Mouse (Mus musculus): Measurements from ENCODE around the gene 2900011O08Rik. TPM values are rescaled to one million over a fixed set of nuclear protein-coding genes. Genes with fewer than 3 reads are reported as not detected.
A peak's percentile ranks its signal among the peaks of the same experiment; 100 is the strongest.

The 2900011O08Rik gene
- polyA plus RNA-seq, 1 experiment, result not detected

DNA sequence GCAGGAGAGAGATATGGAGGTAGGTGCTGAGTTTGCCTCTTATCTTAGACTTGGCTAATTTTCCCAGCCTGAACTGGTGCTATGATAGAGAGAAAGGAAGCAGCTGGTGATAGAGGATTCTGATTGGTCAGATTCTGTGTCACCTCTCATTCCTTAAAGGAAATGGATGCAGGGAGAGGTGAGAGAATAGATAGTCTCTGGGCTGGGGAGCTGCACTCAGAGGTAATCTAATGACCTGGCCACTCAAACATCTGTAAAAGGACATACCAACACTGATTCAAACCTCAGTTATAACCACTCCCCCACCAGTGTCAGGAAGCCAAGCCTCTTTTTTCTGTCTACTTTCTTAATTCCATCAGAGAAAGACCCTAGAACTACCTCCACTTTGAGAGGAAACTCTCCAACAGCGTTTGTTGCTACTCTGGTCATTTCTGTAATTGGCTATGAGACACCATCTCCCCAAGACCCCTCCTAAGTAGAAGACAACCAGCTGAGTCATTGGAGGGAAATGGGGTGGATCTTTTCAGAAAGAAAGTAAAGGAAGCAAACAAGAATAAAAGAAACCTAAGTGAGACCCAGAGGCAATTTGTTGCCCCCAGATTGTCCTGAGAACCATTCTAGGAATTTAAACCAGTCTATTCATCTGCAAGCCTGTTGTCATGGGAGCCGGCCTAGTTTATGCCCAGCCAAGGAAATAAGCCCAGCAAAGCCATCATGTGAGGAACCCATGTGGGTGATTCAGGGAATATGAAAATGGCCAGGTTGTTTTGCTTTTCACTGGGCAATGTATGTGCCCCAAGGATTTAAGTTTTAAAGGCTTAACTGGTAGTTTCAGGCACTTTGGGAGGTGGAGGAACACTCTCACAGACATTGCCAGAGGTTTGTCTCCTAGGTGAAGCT is 38.9 kb downstream of the 2900011O08Rik start:
- no peak overlapping the region for H3K27ac ChIP-seq (ENCODE audit: insufficient read depth, low read depth, low read length)
- TF ChIP-seq CTCF (IDR thresholded peaks at IDR 0.05; ENCODE audit: low read depth, low read length) (no peak), POLR2A (IDR thresholded peaks at IDR 0.05; ENCODE audit: borderline replicate concordance, low read depth, low read length) (no peak)
- H3K4me3 ChIP-seq (ENCODE audit: insufficient read depth, low read length), result no peak overlapping the region
- peaks cover 31% of the 10 kb centered on the region for H3K4me1 ChIP-seq (ENCODE audit: control insufficient read depth, insufficient read depth, low read length)

DNA sequence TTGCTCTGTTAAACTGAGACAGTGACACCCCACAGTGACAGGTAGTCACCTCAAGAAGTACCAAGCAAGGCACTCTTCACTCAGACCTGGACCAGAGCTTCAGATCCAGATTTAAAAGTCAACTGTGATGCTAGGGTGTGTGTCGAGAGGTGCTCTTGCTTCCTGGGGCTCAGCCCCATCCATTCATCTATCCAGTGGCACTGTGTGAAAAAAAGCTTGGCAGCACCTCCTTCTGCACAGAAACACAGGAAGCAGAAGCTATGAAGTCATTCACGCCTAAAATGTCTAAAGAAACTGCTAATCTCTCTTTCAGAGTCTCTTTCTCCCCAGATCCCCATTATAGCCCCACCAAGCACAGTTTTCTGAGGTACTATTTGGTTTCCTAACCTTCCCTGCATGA is 42.7 kb downstream of the 2900011O08Rik start:
- Histone ChIP-seq H3K27ac (ENCODE audit: insufficient read depth, low read depth, low read length) (peak overlapping the region; percentile 44), H3K4me3 (ENCODE audit: insufficient read depth, low read length) (no peak overlapping the region), H3K4me1 (ENCODE audit: control insufficient read depth, insufficient read depth, low read length) (peaks cover 26% of the 10 kb centered on the region)
- no peak for TF ChIP-seq CTCF (IDR thresholded peaks at IDR 0.05; ENCODE audit: low read depth, low read length)
- TF ChIP-seq POLR2A (IDR thresholded peaks at IDR 0.05; ENCODE audit: borderline replicate concordance, low read depth, low read length), result no peak

DNA sequence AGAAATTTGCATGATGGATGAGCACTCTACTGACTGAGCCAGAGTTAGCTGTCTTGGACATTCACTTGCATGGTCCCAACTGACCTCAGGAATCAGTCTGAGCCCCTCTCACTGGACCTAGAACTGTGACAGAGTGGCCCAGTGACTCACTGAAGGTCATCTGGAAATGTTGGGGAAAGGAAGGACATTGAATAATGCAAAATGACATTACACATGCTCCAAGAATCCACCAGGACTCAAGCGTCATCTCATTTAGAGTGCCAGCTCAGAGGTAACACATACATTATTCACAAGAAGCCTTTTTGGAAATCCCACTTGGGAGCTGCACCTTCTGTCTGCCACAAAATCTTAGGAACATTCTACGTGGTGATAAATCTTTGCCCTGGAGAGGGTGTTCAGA is 43.4 kb downstream of the 2900011O08Rik start:
- no peak for TF ChIP-seq CTCF (IDR thresholded peaks at IDR 0.05; ENCODE audit: low read depth, low read length)
- TF ChIP-seq POLR2A (IDR thresholded peaks at IDR 0.05; ENCODE audit: borderline replicate concordance, low read depth, low read length), result no peak
- H3K4me1 ChIP-seq (ENCODE audit: control insufficient read depth, insufficient read depth, low read length), result peaks cover 26% of the 10 kb centered on the region
- H3K4me3 ChIP-seq (ENCODE audit: insufficient read depth, low read length), result no peak overlapping the region
- H3K27ac ChIP-seq (ENCODE audit: insufficient read depth, low read depth, low read length), result peak overlapping the region; percentile 5; the same call in 1 of the 2 replicates

DNA sequence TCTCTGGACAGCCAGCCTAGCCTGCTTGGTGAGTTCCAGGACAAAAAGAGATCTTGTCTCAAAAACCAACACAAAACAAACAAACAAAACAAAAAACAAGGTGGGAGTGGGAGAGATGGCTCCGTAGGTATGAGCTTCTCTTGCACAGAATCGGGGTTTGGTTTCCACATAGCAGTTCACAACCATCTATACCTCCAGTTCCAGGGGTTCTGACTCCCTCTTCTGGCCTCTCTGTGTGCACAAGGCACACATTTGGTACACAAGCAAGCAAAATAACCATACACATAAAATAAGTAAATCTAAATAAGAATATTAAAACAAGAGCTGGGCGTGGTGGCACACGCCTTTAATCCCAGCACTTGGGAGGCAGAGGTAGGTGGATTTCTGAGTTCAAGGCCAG is 44.2 kb downstream of the 2900011O08Rik start:
- Histone ChIP-seq H3K4me1 (ENCODE audit: control insufficient read depth, insufficient read depth, low read length) (peaks cover 24% of the 10 kb centered on the region), H3K4me3 (ENCODE audit: insufficient read depth, low read length) (no peak overlapping the region), H3K27ac (ENCODE audit: insufficient read depth, low read depth, low read length) (no peak overlapping the region)
- TF ChIP-seq CTCF (IDR thresholded peaks at IDR 0.05; ENCODE audit: low read depth, low read length) (no peak), POLR2A (IDR thresholded peaks at IDR 0.05; ENCODE audit: borderline replicate concordance, low read depth, low read length) (no peak)

DNA sequence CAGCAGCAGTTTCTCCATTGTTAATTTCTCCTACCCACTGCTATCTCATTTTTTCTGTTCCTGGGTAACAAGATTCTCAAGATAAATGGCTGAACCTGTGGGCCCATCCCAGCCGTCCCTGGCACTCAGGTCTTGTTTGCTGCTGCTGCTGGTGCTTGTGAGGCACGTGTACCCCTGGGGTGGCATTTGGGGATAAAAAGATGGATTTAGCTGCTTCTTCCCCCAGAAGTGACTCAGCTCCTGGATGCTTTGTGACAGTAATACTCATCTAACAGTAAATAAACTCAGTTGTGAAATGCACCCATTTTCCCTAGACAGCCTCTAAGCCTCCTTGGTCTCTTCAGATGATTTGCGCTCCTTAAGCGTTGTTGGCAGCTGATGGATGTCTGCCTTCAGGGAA is 46.7 kb downstream of the 2900011O08Rik start:
- no peak overlapping the region for H3K27ac ChIP-seq (ENCODE audit: insufficient read depth, low read depth, low read length)
- H3K4me1 ChIP-seq (ENCODE audit: control insufficient read depth, insufficient read depth, low read length), result peaks cover 22% of the 10 kb centered on the region
- TF ChIP-seq CTCF (IDR thresholded peaks at IDR 0.05; ENCODE audit: low read depth, low read length) (no peak), POLR2A (IDR thresholded peaks at IDR 0.05; ENCODE audit: borderline replicate concordance, low read depth, low read length) (no peak)
- no peak overlapping the region for H3K4me3 ChIP-seq (ENCODE audit: insufficient read depth, low read length)

DNA sequence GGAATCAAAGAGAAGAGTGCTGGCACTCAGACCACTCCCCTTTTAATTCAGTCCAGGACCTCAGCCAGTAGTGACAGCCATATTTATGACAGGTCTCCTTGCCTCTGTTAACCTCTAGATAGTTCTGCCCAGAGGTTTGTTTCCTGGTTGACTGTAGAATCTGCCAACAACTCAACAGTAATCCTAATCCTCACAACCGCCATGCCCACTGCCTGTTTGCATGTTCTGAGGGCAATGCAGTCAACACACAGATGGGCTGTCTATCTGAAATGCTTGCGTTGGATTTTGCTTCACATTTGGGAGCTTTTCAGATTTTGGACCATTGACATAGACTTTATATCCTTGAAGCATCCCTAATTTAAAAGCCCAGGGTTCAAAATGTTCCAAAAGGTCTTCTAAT is 56.0 kb downstream of the 2900011O08Rik start:
- no peaks in the 10 kb centered on the region for H3K4me1 ChIP-seq (ENCODE audit: control insufficient read depth, insufficient read depth, low read length)
- no peak overlapping the region for H3K27ac ChIP-seq (ENCODE audit: insufficient read depth, low read depth, low read length)
- H3K4me3 ChIP-seq (ENCODE audit: insufficient read depth, low read length), result no peak overlapping the region
- no peak for TF ChIP-seq POLR2A (IDR thresholded peaks at IDR 0.05; ENCODE audit: borderline replicate concordance, low read depth, low read length)
- TF ChIP-seq CTCF (IDR thresholded peaks at IDR 0.05; ENCODE audit: low read depth, low read length), result no peak

DNA sequence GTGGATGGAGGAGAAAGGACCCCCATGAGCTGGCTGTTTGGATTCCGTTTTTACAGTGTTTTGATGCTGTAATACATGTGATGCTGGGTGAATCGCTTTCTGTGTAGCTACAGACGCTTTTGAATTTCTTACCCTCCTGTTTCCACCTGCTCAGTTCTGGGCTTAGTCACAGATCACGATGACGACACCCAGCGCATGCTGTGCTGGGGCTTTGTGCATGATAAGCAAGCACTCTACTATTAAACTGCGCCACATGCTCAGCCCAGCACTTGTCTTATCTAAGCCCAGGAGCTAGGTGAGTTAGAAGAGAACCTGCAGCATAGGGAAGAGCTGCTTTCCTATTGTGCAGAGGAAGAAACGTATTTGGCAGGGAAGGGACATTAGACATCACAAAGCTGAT is 58.3 kb downstream of the 2900011O08Rik start:
- Histone ChIP-seq H3K27ac (ENCODE audit: insufficient read depth, low read depth, low read length) (no peak overlapping the region), H3K4me1 (ENCODE audit: control insufficient read depth, insufficient read depth, low read length) (peaks cover 3% of the 10 kb centered on the region; the same call in 1 of the 2 replicates), H3K4me3 (ENCODE audit: insufficient read depth, low read length) (no peak overlapping the region)
- no peak for TF ChIP-seq CTCF (IDR thresholded peaks at IDR 0.05; ENCODE audit: low read depth, low read length)
- TF ChIP-seq POLR2A (IDR thresholded peaks at IDR 0.05; ENCODE audit: borderline replicate concordance, low read depth, low read length), result no peak

DNA sequence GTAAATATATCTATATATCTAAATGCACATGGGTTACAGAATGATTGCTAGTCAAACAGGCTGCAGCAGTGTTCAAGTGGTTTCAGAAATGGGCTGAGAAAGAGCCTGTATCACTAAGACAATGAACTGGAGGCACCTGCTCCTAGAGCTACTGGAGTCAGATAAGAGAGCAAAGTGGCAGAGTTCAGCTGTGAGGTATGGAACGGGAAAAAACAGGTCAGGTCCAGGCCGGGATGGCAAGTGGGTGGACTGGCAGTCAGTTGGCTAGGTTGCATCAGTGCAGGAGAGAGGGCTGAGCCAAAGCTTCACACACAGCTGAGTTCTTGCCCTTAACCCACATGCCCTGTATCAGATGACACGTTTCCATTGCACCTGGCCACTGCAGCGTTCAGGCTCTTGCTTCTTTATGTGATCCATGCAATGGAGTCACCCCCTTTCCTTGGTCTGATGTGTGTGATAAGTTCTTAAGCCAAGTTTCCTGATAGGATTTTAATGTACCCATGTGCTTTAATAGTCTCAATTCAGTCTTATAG is 59.9 kb downstream of the 2900011O08Rik start:
- Histone ChIP-seq H3K4me1 (ENCODE audit: control insufficient read depth, insufficient read depth, low read length) (peaks cover 3% of the 10 kb centered on the region; the same call in 1 of the 2 replicates), H3K4me3 (ENCODE audit: insufficient read depth, low read length) (no peak overlapping the region), H3K27ac (ENCODE audit: insufficient read depth, low read depth, low read length) (no peak overlapping the region)
- no peak for TF ChIP-seq POLR2A (IDR thresholded peaks at IDR 0.05; ENCODE audit: borderline replicate concordance, low read depth, low read length)

DNA sequence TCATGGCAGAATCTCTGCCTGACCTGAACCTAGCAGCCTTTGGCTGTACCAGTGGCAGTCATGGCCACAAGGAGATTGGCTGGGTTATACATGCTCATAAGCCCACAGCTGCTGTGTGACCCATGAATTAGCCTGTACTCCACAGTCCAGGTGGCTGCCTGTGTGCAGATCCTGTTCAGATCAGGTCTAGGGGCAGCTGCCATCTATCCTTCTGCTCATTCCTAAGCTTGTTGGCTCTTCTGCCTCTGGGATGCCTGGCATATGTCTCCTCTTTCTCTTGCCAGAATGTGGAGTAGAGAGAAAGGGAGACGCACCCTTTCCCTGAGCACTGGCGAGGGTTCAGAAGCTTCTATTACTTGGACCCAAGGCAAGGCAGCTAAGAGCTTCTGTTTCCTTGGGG is 65.8 kb downstream of the 2900011O08Rik start:
- H3K4me1 ChIP-seq (ENCODE audit: control insufficient read depth, insufficient read depth, low read length), result peaks cover 13% of the 10 kb centered on the region
- H3K27ac ChIP-seq (ENCODE audit: insufficient read depth, low read depth, low read length), result no peak overlapping the region
- H3K4me3 ChIP-seq (ENCODE audit: insufficient read depth, low read length), result no peak overlapping the region
- TF ChIP-seq POLR2A (IDR thresholded peaks at IDR 0.05; ENCODE audit: borderline replicate concordance, low read depth, low read length), result no peak
- TF ChIP-seq CTCF (IDR thresholded peaks at IDR 0.05; ENCODE audit: low read depth, low read length), result no peak

DNA sequence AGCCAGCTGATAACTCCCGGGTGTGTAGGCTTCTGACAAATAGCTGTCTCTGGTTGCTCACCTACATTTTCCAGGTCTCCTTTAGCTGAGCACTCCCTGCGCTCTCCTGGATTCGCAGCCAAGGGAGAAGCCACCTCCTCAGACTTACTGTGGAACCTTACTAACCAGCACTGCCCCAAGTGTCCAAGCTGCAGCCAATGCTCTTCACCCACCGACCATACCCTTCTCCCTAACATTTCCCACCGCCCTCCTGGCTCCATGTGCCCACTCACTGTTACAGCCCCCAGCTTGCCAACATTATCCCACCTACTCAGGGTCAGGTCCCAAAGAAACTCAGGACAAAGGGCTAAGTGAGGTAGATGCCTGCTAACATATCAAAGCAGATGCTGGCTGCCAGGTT is 66.7 kb downstream of the 2900011O08Rik start:
- Histone ChIP-seq H3K4me1 (ENCODE audit: control insufficient read depth, insufficient read depth, low read length) (peaks cover 13% of the 10 kb centered on the region), H3K27ac (ENCODE audit: insufficient read depth, low read depth, low read length) (no peak overlapping the region), H3K4me3 (ENCODE audit: insufficient read depth, low read length) (no peak overlapping the region)
- no peak for TF ChIP-seq POLR2A (IDR thresholded peaks at IDR 0.05; ENCODE audit: borderline replicate concordance, low read depth, low read length)
- no peak for TF ChIP-seq CTCF (IDR thresholded peaks at IDR 0.05; ENCODE audit: low read depth, low read length)

All from bone marrow macrophage, adult 2 months (primary cell).